Mouse (Mus musculus): ENCODE data around the gene Slc16a12.

The Slc16a12 gene

GRCm38 (mm10) chr19:34726254-34726962 is 20.7 kb downstream of the Slc16a12 start:
- DNase-seq, result no peak

GRCm38 (mm10) chr19:34725418-34725817 is 21.7 kb downstream of the Slc16a12 start:
- DNase-seq, result no peak

- no peak for DNase-seq
These were observed 22.5 kb downstream of the Slc16a12 start for GRCm38 (mm10) chr19:34724598-34724997.

- DNase-seq, result peak; percentile 7
These were observed 24.5 kb downstream of the Slc16a12 start for GRCm38 (mm10) chr19:34722541-34722940.

- no peak for DNase-seq
These were observed 27.0 kb downstream of the Slc16a12 start for GRCm38 (mm10) chr19:34720130-34720529.

GRCm38 (mm10) chr19:34718963-34719362 is 28.1 kb downstream of the Slc16a12 start:
- no peak for DNase-seq

GRCm38 (mm10) chr19:34718478-34718877 is 28.6 kb downstream of the Slc16a12 start:
- no peak for DNase-seq

GRCm38 (mm10) chr19:34715895-34716294 is 31.2 kb downstream of the Slc16a12 start:
- no peak for DNase-seq

GRCm38 (mm10) chr19:34714250-34714666 is 32.8 kb downstream of the Slc16a12 start:
- peak; percentile 83 for DNase-seq

- DNase-seq, result no peak
These were observed 35.0 kb downstream of the Slc16a12 start for GRCm38 (mm10) chr19:34712050-34712449.

- DNase-seq, result no peak
These were observed 38.9 kb downstream of the Slc16a12 start for GRCm38 (mm10) chr19:34708221-34708620.

GRCm38 (mm10) chr19:34707571-34707970 is 39.5 kb downstream of the Slc16a12 start:
- DNase-seq, result no peak

GRCm38 (mm10) chr19:34706261-34706660 is 40.8 kb downstream of the Slc16a12 start:
- no peak for DNase-seq

GRCm38 (mm10) chr19:34705141-34705540 is 41.9 kb downstream of the Slc16a12 start:
- DNase-seq, result no peak

- no peak for DNase-seq
These were observed 47.8 kb downstream of the Slc16a12 start for GRCm38 (mm10) chr19:34699300-34699699.

- no peak for DNase-seq
These were observed 48.2 kb downstream of the Slc16a12 start for GRCm38 (mm10) chr19:34698852-34699251.

GRCm38 (mm10) chr19:34698432-34698831 is 48.7 kb downstream of the Slc16a12 start:
- no peak for DNase-seq

- no peak for DNase-seq
These were observed 49.6 kb downstream of the Slc16a12 start for GRCm38 (mm10) chr19:34697461-34697860.

- DNase-seq, result no peak
These were observed 50.6 kb downstream of the Slc16a12 start for GRCm38 (mm10) chr19:34696352-34696986.

- no peak for DNase-seq
These were observed 55.7 kb downstream of the Slc16a12 start for GRCm38 (mm10) chr19:34691402-34691801.

GRCm38 (mm10) chr19:34685530-34685929 is 61.6 kb downstream of the Slc16a12 start:
- DNase-seq, result no peak

GRCm38 (mm10) chr19:34684857-34685256 is 62.2 kb downstream of the Slc16a12 start:
- DNase-seq, result peak; percentile 58

GRCm38 (mm10) chr19:34678428-34678827 is 68.7 kb downstream of the Slc16a12 start:
- no peak for DNase-seq

GRCm38 (mm10) chr19:34673476-34673875 is 73.6 kb downstream of the Slc16a12 start:
- peak; percentile 28 for DNase-seq

All from retina, postnatal 1 day (tissue).